Mouse (Mus musculus) kidney, postnatal 0 days (tissue): ENCODE measurements around the gene Tmem132e. TPM values are rescaled to one million over a fixed set of nuclear protein-coding genes. Genes with fewer than 3 reads are reported as not detected.

Experiments
- ATAC-seq: fragments of 200-750 bp; cut with Nextera tagmentation; replicated peaks from 2 replicates; pipeline ENCODE4 v1.8.0; 2017; ENCODE audit warnings: low read depth, moderate number of reproducible peaks, moderate TSS enrichment, moderate library complexity; ENCODE audit not compliant: low FRiP score
- DNase-seq: peaks from one replicate; pipeline ENCODE4 v3.0.0-alpha.2; 2016; ENCODE audit warnings: low spot score
- H3K27ac ChIP-seq: fragments of 300-500 bp; sonication (generic); 2 replicates; pipeline ENCODE4 v1.5.1; 2014; ENCODE audit warnings: mild to moderate bottlenecking
- H3K27me3 ChIP-seq: fragments of 300-500 bp; sonication (generic); 2 replicates; pipeline ENCODE4 v1.6.1; 2014; ENCODE audit warnings: low read length, mixed read lengths; ENCODE audit not compliant: insufficient read depth
- H3K36me3 ChIP-seq: fragments of 300-500 bp; sonication (generic); 2 replicates; pipeline ENCODE4 v1.6.1; 2014; ENCODE audit warnings: low read length, mixed read lengths; ENCODE audit not compliant: insufficient read depth
- H3K4me1 ChIP-seq: fragments of 300-500 bp; sonication (generic); replicated peaks from 2 replicates; pipeline ENCODE4 v1.6.1; 2014; ENCODE audit warnings: antibody characterized with exemption, low read length, mixed read lengths; ENCODE audit not compliant: insufficient read depth
- H3K4me2 ChIP-seq: fragments of 300-500 bp; sonication (generic); 2 replicates; pipeline ENCODE4 v1.6.1; 2014; ENCODE audit warnings: mild to moderate bottlenecking, low read length, moderate library complexity, mixed read lengths
- H3K4me3 ChIP-seq: fragments of 300-500 bp; sonication (generic); replicated peaks from 2 replicates; pipeline ENCODE4 v1.5.1; 2014; ENCODE audit warnings: low read depth, low read length
- H3K9ac ChIP-seq: fragments of 300-500 bp; sonication (generic); 2 replicates; pipeline ENCODE4 v1.6.1; 2014; ENCODE audit warnings: low read depth, low read length
- H3K9me3 ChIP-seq: fragments of 300-500 bp; sonication (generic); replicated peaks from 2 replicates; pipeline ENCODE4 v1.6.1; 2016; ENCODE audit warnings: low read length, inconsistent platforms, mixed read lengths
- CTCF ChIP-seq: IDR thresholded peaks from 2 replicates; pipeline ENCODE4 v1.5.1; 2016; ENCODE audit warnings: antibody characterized with exemption, low read depth, mild to moderate bottlenecking, moderate library complexity
- WGBS: fragments of 180-500 bp; shearing (Covaris S2); extraction: QIAGEN DNeasy Blood & Tissue Kit; methylation state at CpG from one replicate; pipeline ENCODE4 v1.1.7; 2014; 5-methylcytosine and 5-hydroxymethylcytosine counted together
- polyA plus RNA-seq: library from polyadenylated mRNA; unstranded; fragments of >200 nt; fragmentation: Nextera tagmentation; extraction: Ambion mirVana; gene quantifications from 2 replicates; pipeline ENCODE4 v1.2.1, GENCODE M21; 2015

Gene Tmem132e
- polyA plus RNA-seq, 1 experiment from 2014 or later, result 0.18 TPM

DNA sequence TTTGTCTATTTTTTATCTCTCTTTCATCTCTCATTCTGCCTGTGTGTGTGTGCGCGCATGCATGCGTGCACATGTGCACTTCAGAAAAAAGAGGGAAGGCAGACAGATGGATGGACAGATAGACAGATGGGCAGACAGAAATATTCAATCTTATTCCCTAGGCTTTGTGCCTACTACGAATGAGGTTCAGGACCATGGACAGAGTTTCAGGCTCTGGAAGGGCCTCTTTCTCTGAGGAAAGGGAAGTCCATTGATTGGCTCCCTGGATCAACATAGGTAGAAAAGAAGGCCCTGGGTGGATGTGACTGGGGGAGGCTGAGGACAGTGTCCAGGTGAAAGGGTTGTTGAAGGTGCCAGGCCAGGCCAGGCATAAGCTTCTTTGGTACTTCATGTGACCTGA lies 17.1 kb upstream of the Tmem132e start:
- no peak overlapping the region for H3K4me2 ChIP-seq
- H3K36me3 ChIP-seq, result no peaks in the 10 kb centered on the region
- no peaks in the 10 kb centered on the region for H3K9me3 ChIP-seq
- H3K4me3 ChIP-seq, result no peak overlapping the region
- H3K27ac ChIP-seq, result no peak overlapping the region
- 63% methylated on average over 4 of the region's 4 CpGs for WGBS
- H3K9ac ChIP-seq, result no peak overlapping the region
- ATAC-seq (no peak), DNase-seq (peak; percentile 68)
- TF ChIP-seq CTCF, result no peak
- H3K27me3 ChIP-seq, result no peaks in the 10 kb centered on the region
- H3K4me1 ChIP-seq, result no peaks in the 10 kb centered on the region

DNA sequence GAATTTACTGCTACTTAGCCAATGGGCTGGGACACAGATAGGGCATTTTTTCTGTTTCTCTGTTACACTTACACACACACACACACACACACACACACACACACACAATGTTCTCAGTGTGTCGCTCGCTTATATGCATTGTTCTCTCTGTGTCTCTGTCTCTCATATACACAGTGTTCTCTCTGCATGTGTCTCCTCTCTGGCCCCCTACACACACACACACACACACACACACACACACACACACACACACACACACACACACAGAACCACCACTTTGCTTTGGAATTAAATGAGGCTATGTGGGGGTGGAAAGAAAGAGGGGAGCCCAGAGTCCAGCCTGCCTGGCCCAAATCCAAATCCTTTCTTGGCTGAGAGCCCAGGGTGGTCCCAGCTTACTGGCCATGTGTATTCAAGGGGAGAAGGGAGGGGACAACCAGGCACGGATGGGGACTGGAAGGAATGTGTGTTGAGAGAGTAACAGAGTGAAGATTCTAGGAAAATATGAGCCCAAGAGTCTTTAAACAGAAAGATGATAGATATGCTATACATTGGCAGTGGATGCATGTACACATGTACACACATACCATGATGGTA lies 8.0 kb upstream of the Tmem132e start:
- peaks cover 12% of the 10 kb centered on the region for H3K27me3 ChIP-seq
- 48% methylated on average over 3 of the region's 3 CpGs for WGBS
- H3K4me2 ChIP-seq, result no peak overlapping the region
- no peak for TF ChIP-seq CTCF
- H3K36me3 ChIP-seq, result no peaks in the 10 kb centered on the region
- H3K4me3 ChIP-seq, result no peak overlapping the region
- H3K27ac ChIP-seq, result no peak overlapping the region
- H3K9me3 ChIP-seq, result no peaks in the 10 kb centered on the region
- H3K9ac ChIP-seq, result no peak overlapping the region
- DNase-seq (peak; percentile 20), ATAC-seq (no peak)
- no peaks in the 10 kb centered on the region for H3K4me1 ChIP-seq

- Histone ChIP-seq H3K9ac (no peak overlapping the region), H3K4me3 (peak overlapping the region; percentile 49), H3K27me3 (peaks cover 70% of the 10 kb centered on the region), H3K4me2 (peak overlapping the region; percentile 92), H3K9me3 (no peaks in the 10 kb centered on the region), H3K27ac (no peak overlapping the region), H3K36me3 (no peaks in the 10 kb centered on the region), H3K4me1 (peaks cover 29% of the 10 kb centered on the region)
- peak; percentile 49 for DNase-seq
- no peak for ATAC-seq
- TF ChIP-seq CTCF, result peak; percentile 24; the same call in 1 of the 2 replicates
- WGBS, result under 1% methylated on average over 51 of the region's 51 CpGs
Observed at GRCm38 (mm10) chr11:82386970-82387540, 1.6 kb upstream of the Tmem132e start.

DNA sequence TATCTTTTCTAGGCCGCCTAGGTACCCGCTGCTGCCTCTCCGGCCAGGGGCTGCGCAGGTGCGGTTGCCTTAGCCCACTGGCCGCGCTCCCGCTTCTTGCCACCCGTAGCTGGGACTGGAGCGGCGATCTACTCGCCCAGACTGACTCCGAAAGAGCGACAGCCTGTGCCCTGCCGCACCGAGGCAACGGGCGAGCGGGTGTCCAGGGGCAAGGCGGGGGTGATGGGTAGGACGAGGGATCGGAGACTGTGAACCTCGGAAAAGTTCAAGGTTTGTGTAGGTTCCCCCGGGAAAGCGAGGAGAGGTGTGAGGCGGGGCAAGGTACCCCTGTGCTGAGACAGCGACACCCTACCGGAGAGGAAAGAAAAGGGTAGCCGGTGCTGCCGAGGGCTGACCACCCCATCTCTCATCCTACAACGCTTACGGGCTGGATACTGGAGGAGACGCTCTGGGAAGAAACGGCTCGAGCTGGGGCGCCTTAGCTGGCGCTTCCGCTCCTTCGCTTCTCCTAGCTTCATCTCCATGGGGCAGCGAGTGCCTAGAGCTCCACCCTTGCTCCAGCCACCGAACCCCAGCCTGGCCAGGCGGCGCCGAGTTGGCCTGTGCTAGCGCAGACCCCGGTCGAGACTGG lies 874 bp upstream of the Tmem132e start:
- H3K9me3 ChIP-seq, result no peaks in the 10 kb centered on the region
- ATAC-seq (no peak), DNase-seq (no peak)
- H3K27me3 ChIP-seq, result peaks cover 70% of the 10 kb centered on the region
- H3K4me3 ChIP-seq, result peak overlapping the region; percentile 49
- H3K36me3 ChIP-seq, result no peaks in the 10 kb centered on the region
- H3K4me2 ChIP-seq, result peak overlapping the region; percentile 92
- H3K27ac ChIP-seq, result no peak overlapping the region
- under 1% methylated on average over 47 of the region's 47 CpGs for WGBS
- no peak for TF ChIP-seq CTCF
- no peak overlapping the region for H3K9ac ChIP-seq
- H3K4me1 ChIP-seq, result peaks cover 29% of the 10 kb centered on the region

- Histone ChIP-seq H3K4me3 (peak overlapping the region; percentile 49), H3K9me3 (no peaks in the 10 kb centered on the region), H3K27ac (no peak overlapping the region), H3K9ac (peak overlapping the region; percentile 31; the same call in 1 of the 2 replicates), H3K27me3 (peaks cover 67% of the 10 kb centered on the region), H3K4me1 (peaks cover 29% of the 10 kb centered on the region), H3K36me3 (no peaks in the 10 kb centered on the region), H3K4me2 (peak overlapping the region; percentile 92)
- DNase-seq, result peak; percentile 24
- WGBS, result 1% methylated on average over 60 of the region's 69 CpGs
- no peak for ATAC-seq
- TF ChIP-seq CTCF, result no peak
Observed at GRCm38 (mm10) chr11:82389396-82390291, 944 bp downstream of the Tmem132e start.

DNA sequence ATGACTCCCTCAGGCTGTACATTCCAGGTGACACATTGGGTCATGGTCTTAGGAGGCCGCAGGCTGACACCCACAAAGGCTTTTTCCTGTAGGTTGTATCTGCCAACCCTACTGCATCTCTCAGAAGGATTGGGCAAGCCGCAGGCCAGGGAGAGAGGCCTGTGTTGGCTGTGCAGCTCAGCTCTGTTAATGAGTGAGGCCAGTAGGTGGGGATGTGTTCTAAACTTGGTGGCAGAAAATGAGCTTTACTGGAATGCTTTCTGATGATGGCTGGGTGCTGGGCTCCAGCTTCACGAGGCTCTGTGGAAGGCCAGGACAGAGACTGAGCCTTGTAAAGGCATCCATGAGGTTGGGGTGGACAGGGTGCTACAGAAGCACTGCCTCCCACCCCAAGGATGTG lies 3.6 kb downstream of the Tmem132e start:
- DNase-seq, result no peak
- peaks cover 42% of the 10 kb centered on the region for H3K27me3 ChIP-seq
- H3K9me3 ChIP-seq, result no peaks in the 10 kb centered on the region
- H3K4me3 ChIP-seq, result no peak overlapping the region
- peak; percentile 42; the same call in 1 of the 2 replicates for TF ChIP-seq CTCF
- peaks cover 23% of the 10 kb centered on the region for H3K4me1 ChIP-seq
- WGBS, result 61% methylated on average over 3 of the region's 3 CpGs
- H3K4me2 ChIP-seq, result no peak overlapping the region
- H3K9ac ChIP-seq, result no peak overlapping the region
- H3K36me3 ChIP-seq, result no peaks in the 10 kb centered on the region
- no peak for ATAC-seq
- H3K27ac ChIP-seq, result no peak overlapping the region
